In the genomic region with DNA sequence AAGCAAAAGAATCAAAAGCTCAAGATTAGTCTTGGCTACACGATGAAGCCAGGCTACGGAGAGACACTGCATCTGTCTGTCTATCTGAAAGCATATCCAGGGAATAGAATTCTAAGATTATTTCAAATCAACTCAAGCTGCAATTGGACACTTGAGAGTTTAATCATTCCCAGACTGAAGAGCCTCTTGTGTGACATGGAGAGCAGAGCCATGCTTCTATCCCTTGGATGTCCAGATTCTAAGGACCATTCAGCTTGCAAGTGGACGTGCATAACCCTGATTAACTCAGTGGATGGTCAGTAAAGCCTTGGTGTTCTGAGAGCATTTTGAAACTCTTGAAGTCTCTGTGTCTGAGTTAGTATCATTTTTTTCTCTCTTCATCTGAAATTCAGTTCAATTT, we compare ENCODE assay signal across 17 mouse cellular contexts.
DNase-seq lines count a peak whose midpoint lies in the region; ATAC-seq and TF ChIP-seq lines count a peak whose summit lies in the region.
"Had no signal": no experiment of that assay in that cellular context is flagged by ENCODE, and none has a peak within 500 bp of the region (broad histone marks: within the 10 kb centered on the region; RNA-seq: fewer than 3 reads in every experiment).

No protein-coding gene starts in this region.

- TF ChIP-seq POLR2A in bone marrow macrophage, adult 2 months (IDR thresholded peaks at IDR 0.05; ENCODE audit: borderline replicate concordance, low read depth, low read length): no peak

- WGBS in heart, embryonic 16.5 days: 64% methylated on average over 3 of the region's 3 CpGs
- WGBS in liver, embryonic 16.5 days (ENCODE audit: insufficient replicate concordance): 69% methylated on average over 3 of the region's 3 CpGs
- 75% methylated on average over 3 of the region's 3 CpGs for WGBS in liver, embryonic 11.5 days
- 57% methylated on average over 3 of the region's 3 CpGs for WGBS in lung, postnatal 0 days

- no peaks in the 10 kb centered on the region for H3K9me3 ChIP-seq in heart, embryonic 16.5 days (replicated peaks; ENCODE audit: control insufficient read depth, low read length)
- H3K9me3 ChIP-seq in liver, embryonic 16.5 days (replicated peaks; ENCODE audit: control insufficient read depth, low read length): no peaks in the 10 kb centered on the region
- H3K9me3 ChIP-seq in liver, embryonic 11.5 days (ENCODE audit: control insufficient read depth, low read length): no peaks in the 10 kb centered on the region
- no peaks in the 10 kb centered on the region for H3K9me3 ChIP-seq in lung, postnatal 0 days (ENCODE audit: low read length)
- H3K9me3 ChIP-seq: embryonic facial prominence, embryonic 13.5 days; heart, embryonic 10.5 days; hindbrain, embryonic 15.5 days; megakaryocyte, embryonic 14.5 days had no signal

- peak overlapping the region; percentile 41; the same call in 1 of the 2 replicates for H3K27ac ChIP-seq in heart, embryonic 16.5 days (ENCODE audit: low read length)
- 0 out of 2 replicates have a peak overlapping the region, but pooled peaks have one; percentile 23 for H3K27ac ChIP-seq in liver, embryonic 16.5 days (ENCODE audit: low read length)
- H3K27ac ChIP-seq in liver, embryonic 11.5 days (ENCODE audit: low read depth, low read length): no peak overlapping the region
- peak overlapping the region; percentile 91 for H3K27ac ChIP-seq in bone marrow macrophage, adult 2 months (ENCODE audit: insufficient read depth, low read depth, low read length)
- H3K27ac ChIP-seq in lung, postnatal 0 days (ENCODE audit: low read length): 0 out of 2 replicates have a peak overlapping the region, but pooled peaks have one; percentile 1
- H3K27ac ChIP-seq: embryonic facial prominence, embryonic 13.5 days; heart, embryonic 10.5 days; hindbrain, embryonic 15.5 days had no signal

- no peak overlapping the region for H3K9ac ChIP-seq in heart, embryonic 16.5 days (ENCODE audit: low read length)
- H3K9ac ChIP-seq in liver, embryonic 16.5 days (ENCODE audit: low read depth, low read length): no peak overlapping the region
- H3K9ac ChIP-seq in liver, embryonic 11.5 days (ENCODE audit: low read depth, low read length): no peak overlapping the region
- H3K9ac ChIP-seq in lung, postnatal 0 days (replicated peaks; ENCODE audit: low read depth): no peak overlapping the region
- H3K9ac ChIP-seq: embryonic facial prominence, embryonic 13.5 days; forebrain, postnatal 0 days; hindbrain, embryonic 15.5 days had no signal

- no peak for ATAC-seq in heart, embryonic 16.5 days (replicated peaks; ENCODE audit: extremely low read depth, insufficient read depth, low FRiP score)
- no peak for ATAC-seq in liver, embryonic 16.5 days (ENCODE audit: low read depth)
- ATAC-seq in liver, embryonic 11.5 days (replicated peaks; ENCODE audit: low FRiP score): no peak
- peak; percentile 72 for ATAC-seq in lung, postnatal 0 days
- ATAC-seq: forebrain, postnatal 0 days; intestine, postnatal 0 days had no signal

- H3K4me3 ChIP-seq in heart, embryonic 16.5 days (ENCODE audit: low read length): no peak overlapping the region
- no peak overlapping the region for H3K4me3 ChIP-seq in liver, embryonic 16.5 days (ENCODE audit: low read depth, low read length)
- H3K4me3 ChIP-seq in liver, embryonic 11.5 days (ENCODE audit: low read depth, low read length): no peak overlapping the region
- H3K4me3 ChIP-seq in bone marrow macrophage, adult 2 months (ENCODE audit: insufficient read depth, low read length): no peak overlapping the region
- no peak overlapping the region for H3K4me3 ChIP-seq in lung, postnatal 0 days (ENCODE audit: low read depth, low read length)
- H3K4me3 ChIP-seq: embryonic facial prominence, embryonic 13.5 days; heart, embryonic 10.5 days; hindbrain, embryonic 15.5 days; megakaryocyte, embryonic 14.5 days had no signal

- no peak for DNase-seq in heart, postnatal 10 days
- DNase-seq in liver, embryonic 11.5 days (ENCODE audit: low spot score): no peak
- DNase-seq in lung, postnatal 0 days (ENCODE audit: low spot score): peak; percentile 52
- no peak for DNase-seq in left cerebral cortex, postnatal 25 days (ENCODE audit: low spot score in 2 of 2)
- DNase-seq: adrenal gland, postnatal 10 days; cerebellum, adult 9-10 months; forebrain, postnatal 0 days; kidney, postnatal 25 days; right cerebral cortex, postnatal 14 days had no signal

- peak; percentile 81 for TF ChIP-seq EP300 in lung, postnatal 0 days (IDR thresholded peaks at IDR 0.05)

- TF ChIP-seq CTCF in bone marrow macrophage, adult 2 months (IDR thresholded peaks at IDR 0.05; ENCODE audit: low read depth, low read length): no peak
- TF ChIP-seq CTCF in lung, postnatal 0 days (IDR thresholded peaks at IDR 0.05): no peak

- peaks cover 34% of the 10 kb centered on the region for H3K36me3 ChIP-seq in heart, embryonic 16.5 days (ENCODE audit: control insufficient read depth, insufficient read depth)
- no peaks in the 10 kb centered on the region for H3K36me3 ChIP-seq in liver, embryonic 16.5 days (ENCODE audit: control insufficient read depth, insufficient read depth)
- no peaks in the 10 kb centered on the region; the same call in 1 of the 2 replicates for H3K36me3 ChIP-seq in liver, embryonic 11.5 days (ENCODE audit: control insufficient read depth, insufficient read depth, low read length)
- H3K36me3 ChIP-seq in lung, postnatal 0 days (ENCODE audit: insufficient read depth, low read length): peaks cover 10% of the 10 kb centered on the region; the same call in 1 of the 2 replicates

- intact Hi-C loops in heart, postnatal 10 days (cut with DNase I): no loop called here
- intact Hi-C loops in left cerebral cortex, postnatal 25 days (cut with DNase I): no loop called here

- no peak overlapping the region for H3K4me2 ChIP-seq in heart, embryonic 16.5 days (ENCODE audit: low read depth, low read length)
- no peak overlapping the region for H3K4me2 ChIP-seq in liver, embryonic 16.5 days (ENCODE audit: low read depth, low read length)
- H3K4me2 ChIP-seq in liver, embryonic 11.5 days: no peak overlapping the region
- no peak overlapping the region for H3K4me2 ChIP-seq in lung, postnatal 0 days (replicated peaks; ENCODE audit: low read depth, low read length)
- H3K4me2 ChIP-seq: embryonic facial prominence, embryonic 13.5 days; hindbrain, embryonic 15.5 days had no signal

- no peaks in the 10 kb centered on the region for H3K27me3 ChIP-seq in heart, embryonic 16.5 days (ENCODE audit: control insufficient read depth, insufficient read depth, low read length)
- no peaks in the 10 kb centered on the region for H3K27me3 ChIP-seq in liver, embryonic 16.5 days (ENCODE audit: control insufficient read depth, insufficient read depth, low read depth, low read length)
- H3K27me3 ChIP-seq in liver, embryonic 11.5 days (replicated peaks; ENCODE audit: control insufficient read depth, insufficient read depth, low read length): no peaks in the 10 kb centered on the region
- no peaks in the 10 kb centered on the region for H3K27me3 ChIP-seq in lung, postnatal 0 days (replicated peaks; ENCODE audit: insufficient read depth, low read length)
- H3K27me3 ChIP-seq: embryonic facial prominence, embryonic 13.5 days; hindbrain, embryonic 15.5 days; megakaryocyte, embryonic 14.5 days had no signal

- peaks cover 23% of the 10 kb centered on the region for H3K4me1 ChIP-seq in heart, embryonic 16.5 days (ENCODE audit: control insufficient read depth, insufficient read depth, low read length)
- H3K4me1 ChIP-seq in liver, embryonic 16.5 days (ENCODE audit: control insufficient read depth, low read depth, low read length): no peaks in the 10 kb centered on the region
- H3K4me1 ChIP-seq in liver, embryonic 11.5 days (replicated peaks; ENCODE audit: control insufficient read depth, insufficient read depth, low read length): no peaks in the 10 kb centered on the region
- H3K4me1 ChIP-seq in bone marrow macrophage, adult 2 months (ENCODE audit: control insufficient read depth, insufficient read depth, low read length): peaks cover 67% of the 10 kb centered on the region
- peaks cover 9% of the 10 kb centered on the region; the same call in 1 of the 2 replicates for H3K4me1 ChIP-seq in lung, postnatal 0 days (ENCODE audit: insufficient read depth, low read depth, low read length)
